Mouse (Mus musculus) mature B cell (primary cell): ENCODE data around the gene Crip1.

Experiments
- in situ Hi-C: fragments of 300-500 bp; cut with MboI; formaldehyde crosslinking; loops from 2 replicates; pipeline ENCODE4 v1.14.3; 2019

Gene Crip1

DNA sequence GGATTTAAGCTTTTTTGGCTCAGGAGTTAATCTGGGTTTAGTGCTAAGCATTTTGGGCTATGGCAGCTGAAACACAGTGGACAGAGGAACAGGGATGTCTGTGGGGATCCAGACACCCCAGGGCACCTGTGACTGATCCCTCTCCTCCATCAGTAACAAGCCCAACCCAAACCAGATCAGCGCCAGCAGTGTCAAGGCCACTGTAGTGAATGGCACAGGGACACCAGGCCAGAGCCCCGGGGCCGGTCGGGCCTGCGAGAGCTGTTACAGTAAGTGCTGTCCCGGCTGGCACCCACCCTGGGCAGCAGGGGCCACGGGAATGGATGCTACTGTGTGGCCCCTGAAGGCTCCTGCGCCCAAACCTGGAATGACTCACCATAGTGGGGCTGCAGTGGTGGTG lies 15.4 kb upstream of the Crip1 start:
- in situ Hi-C loops = no loop called here

DNA sequence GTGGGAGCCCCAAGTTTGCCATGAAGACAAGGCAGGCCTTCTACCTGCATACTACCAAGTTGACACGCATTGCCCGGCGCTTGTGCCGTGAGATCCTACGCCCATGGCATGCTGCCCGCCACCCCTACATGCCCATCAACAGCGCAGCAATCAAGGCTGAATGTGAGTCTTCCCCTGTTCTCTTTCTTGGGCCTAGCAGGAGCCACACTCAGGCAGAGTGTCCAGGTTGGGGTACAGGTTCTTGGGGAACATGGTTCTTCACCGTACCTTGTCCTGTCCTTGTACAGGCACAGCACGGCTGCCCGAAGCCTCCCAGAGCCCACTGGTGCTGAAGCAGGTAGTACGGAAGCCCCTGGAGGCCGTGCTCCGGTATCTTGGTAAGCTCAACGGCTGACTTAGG lies 14.5 kb upstream of the Crip1 start:
- in situ Hi-C loops = no loop called here

DNA sequence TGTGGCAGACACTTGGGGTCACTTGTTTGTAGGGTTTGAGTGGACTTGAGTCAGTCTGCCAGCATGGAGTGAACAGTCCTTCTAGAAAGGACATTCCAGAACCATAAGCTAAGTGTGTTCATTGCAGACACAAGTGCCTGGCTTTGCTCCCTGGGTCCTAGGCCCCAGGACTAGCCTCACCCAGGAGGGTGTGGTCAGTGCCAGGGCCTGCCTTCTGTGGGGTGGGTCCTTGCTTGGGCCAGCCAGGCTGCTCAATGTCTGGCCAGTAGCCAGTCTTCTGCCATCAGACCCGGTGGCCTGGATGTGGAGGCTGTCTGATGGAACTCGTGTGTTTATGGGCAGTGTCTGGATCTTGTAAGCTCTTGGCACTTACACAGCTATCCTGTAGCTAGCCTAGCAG lies 13.5 kb upstream of the Crip1 start:
- in situ Hi-C loops = no loop called here

GRCm38 (mm10) chr12:113133260-113133659 lies 12.9 kb upstream of the Crip1 start:
- in situ Hi-C loops = no loop called here

DNA sequence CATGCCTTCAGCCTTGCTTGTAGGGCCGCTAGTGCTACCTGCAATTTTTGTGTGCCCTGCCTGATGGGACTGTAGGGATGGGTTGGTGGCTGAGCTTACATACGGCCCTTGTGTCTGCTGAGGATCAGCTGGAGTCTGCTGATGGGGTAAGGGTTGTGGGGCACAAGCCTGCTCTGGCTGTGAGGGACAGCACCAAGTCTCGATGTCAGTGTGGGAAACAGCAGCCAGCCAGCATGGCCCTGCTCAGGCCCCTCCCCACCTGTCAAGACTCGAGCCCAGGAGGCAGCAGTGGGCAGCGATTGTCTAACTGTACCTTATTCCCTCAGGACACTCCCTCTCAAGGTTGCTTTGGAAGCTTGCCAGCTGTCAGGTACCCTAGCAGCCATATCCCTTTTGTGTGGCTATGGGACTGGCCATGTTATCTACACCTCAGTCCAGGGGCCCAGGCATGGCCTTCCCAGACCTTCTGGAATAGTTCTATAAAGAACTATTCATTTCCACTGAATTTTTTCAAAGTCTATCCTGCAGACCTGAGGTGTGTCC lies 12.2 kb upstream of the Crip1 start:
- in situ Hi-C loops = no loop called here

DNA sequence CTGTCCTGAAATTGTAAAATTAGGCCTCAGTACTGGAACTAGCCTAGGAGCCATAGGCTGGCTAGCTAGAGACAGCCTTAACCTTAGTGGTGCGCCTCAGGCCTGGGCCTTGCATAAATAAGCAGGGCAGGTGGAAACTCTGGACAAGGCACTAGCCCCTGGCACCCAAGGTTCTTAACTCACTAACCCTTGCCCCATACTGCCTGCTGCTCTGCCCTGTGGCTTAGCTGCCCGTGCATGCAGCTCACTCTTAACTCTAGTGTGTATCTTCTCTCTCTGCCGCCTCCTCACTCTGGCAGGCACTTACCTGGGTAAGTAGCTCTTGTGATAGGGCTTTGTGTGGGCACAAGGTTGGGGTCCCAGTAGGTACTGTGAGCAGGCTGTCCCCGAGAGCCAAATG lies 11.6 kb upstream of the Crip1 start:
- in situ Hi-C loops = no loop called here

DNA sequence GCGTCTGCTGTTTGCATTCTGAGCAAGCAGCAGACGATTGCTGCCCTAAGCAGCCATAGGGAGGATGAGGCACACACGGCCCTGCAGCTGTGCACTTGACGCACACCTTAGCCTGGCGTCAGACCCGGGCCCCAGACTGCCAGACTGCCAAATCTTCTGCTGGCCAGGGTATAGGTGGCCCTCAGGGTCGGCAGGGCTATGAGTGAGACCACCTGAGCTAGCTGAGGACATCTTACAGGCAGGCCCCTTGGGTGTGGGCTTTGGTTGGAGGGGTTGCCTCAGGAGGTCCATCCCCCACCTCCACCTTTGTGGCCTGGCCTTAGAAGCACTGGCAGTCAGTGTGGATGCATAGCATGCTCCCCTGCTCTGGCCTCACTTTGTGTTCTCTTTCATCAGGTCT lies 10.7 kb upstream of the Crip1 start:
- in situ Hi-C loops = no loop called here

- in situ Hi-C loops = no loop called here
Observed at GRCm38 (mm10) chr12:113136492-113137020, 9.6 kb upstream of the Crip1 start.

GRCm38 (mm10) chr12:113137260-113138213 lies 8.6 kb upstream of the Crip1 start:
- in situ Hi-C loops = no loop called here

GRCm38 (mm10) chr12:113138291-113138690 lies 7.8 kb upstream of the Crip1 start:
- in situ Hi-C loops = no loop called here

- in situ Hi-C loops = no loop called here
Observed at GRCm38 (mm10) chr12:113138901-113139864, 6.9 kb upstream of the Crip1 start.

- in situ Hi-C loops = no loop called here
Observed at GRCm38 (mm10) chr12:113139908-113140615, 6.1 kb upstream of the Crip1 start, which contains the start of gene Crip2. TSS of gene Crip2 (plus strand) at chr12:113140236.

- in situ Hi-C loops = no loop called here
Observed at GRCm38 (mm10) chr12:113140616-113141411, 5.3 kb upstream of the Crip1 start.

DNA sequence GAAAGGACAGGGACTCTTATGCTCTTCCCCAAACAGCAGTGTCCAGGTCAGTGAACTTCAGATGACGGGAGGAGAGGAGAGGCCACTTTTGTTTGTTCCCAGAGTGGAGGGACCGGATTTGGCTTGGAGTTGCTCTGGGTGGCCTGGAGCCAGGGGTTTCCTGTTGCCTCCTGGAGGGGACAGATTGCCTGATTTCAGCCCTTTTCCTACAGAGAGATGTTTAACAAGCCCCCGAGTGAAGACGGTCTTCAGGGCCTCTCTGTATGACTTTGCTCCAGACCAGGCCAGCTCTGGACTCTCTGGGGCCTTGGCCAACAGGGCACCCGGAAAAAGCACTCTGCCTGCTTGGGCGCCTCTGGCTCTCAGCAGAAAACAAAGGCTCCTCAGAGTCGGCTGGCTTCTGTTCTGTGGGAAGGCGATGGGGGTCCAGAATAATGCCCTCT lies 4.6 kb upstream of the Crip1 start:
- in situ Hi-C loops = no loop called here

- in situ Hi-C loops = no loop called here
Observed at GRCm38 (mm10) chr12:113142021-113142975, 3.8 kb upstream of the Crip1 start.

- in situ Hi-C loops = no loop called here
Observed at GRCm38 (mm10) chr12:113143164-113143563, 3.0 kb upstream of the Crip1 start.

- in situ Hi-C loops = no loop called here
Observed at GRCm38 (mm10) chr12:113144001-113144756, 1.9 kb upstream of the Crip1 start.

DNA sequence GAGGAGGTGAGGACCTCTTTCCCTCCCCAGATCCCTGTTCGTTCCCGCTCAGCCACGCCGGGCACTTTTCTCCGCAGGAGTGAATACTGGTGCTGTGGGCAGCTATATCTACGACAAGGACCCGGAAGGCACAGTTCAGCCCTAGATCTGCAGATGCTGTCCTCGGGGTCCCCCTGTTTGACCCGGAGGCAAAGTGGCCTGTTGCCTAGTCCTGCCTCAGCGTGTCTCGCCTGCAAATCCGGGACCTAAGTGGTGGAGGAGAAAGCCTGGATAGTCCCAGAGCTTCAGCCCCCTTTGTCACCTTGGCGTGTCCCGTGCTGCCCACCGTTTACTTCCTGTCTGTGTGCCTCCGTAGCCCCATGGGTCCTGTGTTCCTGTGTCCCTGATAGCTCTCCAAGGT lies 1.2 kb upstream of the Crip1 start:
- in situ Hi-C loops = loop anchor here (5.0 kb wide), 1 partner anchor 42 kb away; the partner anchor contains the start of gene Tmem121
